Mouse (Mus musculus): ENCODE measurements around the gene Btn2a2. TPM values are rescaled to one million over a fixed set of nuclear protein-coding genes. Genes with fewer than 3 reads are reported as not detected.

The Btn2a2 gene
- polyA plus RNA-seq, 1 experiment = 0.91 TPM

DNA sequence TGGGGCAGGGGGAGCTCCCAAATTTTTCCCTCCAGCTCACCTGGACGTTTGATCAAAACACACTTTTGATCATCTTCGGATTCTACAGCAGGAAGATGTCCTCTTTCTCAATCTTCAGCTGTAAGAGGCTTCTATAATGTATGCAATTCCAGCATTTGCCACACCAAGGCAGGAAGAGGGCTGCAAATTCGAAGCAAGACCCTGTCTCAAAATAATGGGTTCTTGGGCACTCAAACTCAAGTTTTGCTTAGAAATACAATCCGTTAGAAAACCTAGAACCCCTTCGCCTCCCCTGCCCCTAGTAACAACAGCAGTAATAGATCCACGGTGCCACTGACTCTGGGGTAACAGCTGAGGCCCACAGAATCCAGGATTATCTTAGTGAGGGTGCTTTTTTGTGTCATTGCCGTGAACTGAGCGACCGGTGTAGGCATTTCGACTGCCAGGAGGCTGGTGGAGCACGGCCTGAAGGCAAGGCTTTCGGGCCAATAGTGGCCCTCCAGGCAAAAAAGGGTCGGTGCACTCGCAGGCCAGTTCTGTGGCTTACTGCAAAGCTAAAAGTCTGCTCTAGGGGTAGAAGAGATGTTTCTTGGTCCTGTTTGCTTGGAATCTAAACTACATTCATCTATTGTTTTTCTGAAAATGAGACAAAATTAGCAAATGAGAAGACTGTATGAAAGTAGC lies 17.1 kb upstream of the Btn2a2 start:
- Histone ChIP-seq H3K9me3 (replicated peaks; ENCODE audit: control insufficient read depth, insufficient read depth, low read length, poor library complexity, severe bottlenecking) (no peaks in the 10 kb centered on the region), H3K27me3 (ENCODE audit: control insufficient read depth, insufficient read depth, low read length, poor library complexity, severe bottlenecking) (no peaks in the 10 kb centered on the region), H3K4me3 (ENCODE audit: low read depth, low read length) (peak overlapping the region; percentile 79), H3K9ac (ENCODE audit: low read depth, poor library complexity, severe bottlenecking) (peak overlapping the region; percentile 71), H3K27ac (ENCODE audit: insufficient read depth, low read length) (peak overlapping the region; percentile 76), H3K4me1 (ENCODE audit: control insufficient read depth, insufficient read depth, low read length) (peaks cover 8% of the 10 kb centered on the region), H3K36me3 (ENCODE audit: control insufficient read depth, insufficient read depth, low read length, poor library complexity, severe bottlenecking) (no peaks in the 10 kb centered on the region)
- TF ChIP-seq CTCF (IDR thresholded peaks at IDR 0.05; ENCODE audit: low read depth, low read length) (no peak), EP300 (IDR thresholded peaks at IDR 0.05; ENCODE audit: insufficient read depth, low read depth, low read length) (no peak)

GRCm38 (mm10) chr13:23503797-23504196 lies 15.1 kb upstream of the Btn2a2 start:
- H3K4me3 ChIP-seq (ENCODE audit: low read depth, low read length) = peak overlapping the region; percentile 10; the same call in 1 of the 2 replicates
- H3K9ac ChIP-seq (ENCODE audit: low read depth, poor library complexity, severe bottlenecking) = peak overlapping the region; percentile 75; the same call in 1 of the 2 replicates
- H3K27me3 ChIP-seq (ENCODE audit: control insufficient read depth, insufficient read depth, low read length, poor library complexity, severe bottlenecking) = no peaks in the 10 kb centered on the region
- TF ChIP-seq CTCF (IDR thresholded peaks at IDR 0.05; ENCODE audit: low read depth, low read length) (no peak), EP300 (IDR thresholded peaks at IDR 0.05; ENCODE audit: insufficient read depth, low read depth, low read length) (no peak), POLR2A (IDR thresholded peaks at IDR 0.05; ENCODE audit: insufficient read depth, low read length) (no peak)
- peaks cover 5% of the 10 kb centered on the region for H3K4me1 ChIP-seq (ENCODE audit: control insufficient read depth, insufficient read depth, low read length)
- H3K9me3 ChIP-seq (replicated peaks; ENCODE audit: control insufficient read depth, insufficient read depth, low read length, poor library complexity, severe bottlenecking) = no peaks in the 10 kb centered on the region
- H3K36me3 ChIP-seq (ENCODE audit: control insufficient read depth, insufficient read depth, low read length, poor library complexity, severe bottlenecking) = no peaks in the 10 kb centered on the region
- peak overlapping the region; percentile 70; the same call in 1 of the 2 replicates for H3K27ac ChIP-seq (ENCODE audit: insufficient read depth, low read length)

DNA sequence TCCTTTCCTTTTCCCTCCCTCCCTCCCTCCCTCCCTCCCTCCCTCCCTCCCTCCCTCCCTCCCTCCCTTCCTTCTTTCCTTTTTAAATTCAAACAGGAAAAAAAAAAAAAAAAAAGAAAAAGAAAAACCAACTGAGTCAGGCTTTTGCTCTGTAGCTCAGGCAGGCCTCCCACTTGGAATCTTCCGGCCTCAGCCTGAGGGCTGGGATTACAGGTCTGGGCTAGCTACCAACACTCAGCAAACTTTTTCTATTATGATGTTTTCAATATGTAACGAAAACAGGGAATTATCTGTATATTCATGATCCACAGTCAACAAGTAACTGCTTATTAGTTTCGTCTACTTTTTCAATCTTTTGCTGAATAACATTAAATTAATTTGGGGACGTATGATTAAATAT lies 14.3 kb upstream of the Btn2a2 start:
- Histone ChIP-seq H3K27ac (ENCODE audit: insufficient read depth, low read length) (no peak overlapping the region), H3K4me1 (ENCODE audit: control insufficient read depth, insufficient read depth, low read length) (peaks cover 3% of the 10 kb centered on the region), H3K27me3 (ENCODE audit: control insufficient read depth, insufficient read depth, low read length, poor library complexity, severe bottlenecking) (no peaks in the 10 kb centered on the region), H3K9ac (ENCODE audit: low read depth, poor library complexity, severe bottlenecking) (0 out of 2 replicates have a peak overlapping the region, but pooled peaks have one; percentile 75), H3K9me3 (replicated peaks; ENCODE audit: control insufficient read depth, insufficient read depth, low read length, poor library complexity, severe bottlenecking) (no peaks in the 10 kb centered on the region), H3K36me3 (ENCODE audit: control insufficient read depth, insufficient read depth, low read length, poor library complexity, severe bottlenecking) (no peaks in the 10 kb centered on the region), H3K4me3 (ENCODE audit: low read depth, low read length) (no peak overlapping the region)
- TF ChIP-seq EP300 (IDR thresholded peaks at IDR 0.05; ENCODE audit: insufficient read depth, low read depth, low read length) (no peak), CTCF (IDR thresholded peaks at IDR 0.05; ENCODE audit: low read depth, low read length) (no peak), POLR2A (IDR thresholded peaks at IDR 0.05; ENCODE audit: insufficient read depth, low read length) (no peak)

- Histone ChIP-seq H3K27ac (ENCODE audit: insufficient read depth, low read length) (peak overlapping the region; percentile 25), H3K4me3 (ENCODE audit: low read depth, low read length) (peak overlapping the region; percentile 70), H3K36me3 (ENCODE audit: control insufficient read depth, insufficient read depth, low read length, poor library complexity, severe bottlenecking) (no peaks in the 10 kb centered on the region), H3K9me3 (replicated peaks; ENCODE audit: control insufficient read depth, insufficient read depth, low read length, poor library complexity, severe bottlenecking) (no peaks in the 10 kb centered on the region), H3K4me1 (ENCODE audit: control insufficient read depth, insufficient read depth, low read length) (peaks cover 3% of the 10 kb centered on the region), H3K9ac (ENCODE audit: low read depth, poor library complexity, severe bottlenecking) (peak overlapping the region; percentile 51), H3K27me3 (ENCODE audit: control insufficient read depth, insufficient read depth, low read length, poor library complexity, severe bottlenecking) (no peaks in the 10 kb centered on the region)
- TF ChIP-seq EP300 (IDR thresholded peaks at IDR 0.05; ENCODE audit: insufficient read depth, low read depth, low read length) (no peak), CTCF (IDR thresholded peaks at IDR 0.05; ENCODE audit: low read depth, low read length) (no peak), POLR2A (IDR thresholded peaks at IDR 0.05; ENCODE audit: insufficient read depth, low read length) (no peak)
These were observed 13.4 kb upstream of the Btn2a2 start for GRCm38 (mm10) chr13:23502031-23502567.

DNA sequence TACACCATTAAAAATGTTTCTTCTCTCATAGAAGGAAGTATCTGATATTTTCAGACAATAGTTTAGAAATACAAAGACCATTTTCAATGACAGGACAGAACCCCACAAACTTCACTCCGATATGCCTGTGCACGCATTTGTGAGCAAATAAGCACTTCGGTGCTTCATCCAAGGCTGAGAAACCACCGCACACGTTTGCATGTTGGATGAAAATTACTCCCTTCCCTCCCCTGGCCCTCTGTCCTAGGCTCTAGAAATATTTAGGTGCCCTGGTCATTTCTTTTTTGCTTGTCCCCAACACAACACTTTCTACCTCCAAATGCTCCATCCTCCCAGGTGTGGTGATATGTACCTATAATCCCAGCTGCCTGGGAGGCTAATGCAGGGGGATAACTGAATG lies 12.9 kb upstream of the Btn2a2 start:
- peak overlapping the region; percentile 51 for H3K9ac ChIP-seq (ENCODE audit: low read depth, poor library complexity, severe bottlenecking)
- TF ChIP-seq EP300 (IDR thresholded peaks at IDR 0.05; ENCODE audit: insufficient read depth, low read depth, low read length) (no peak), CTCF (IDR thresholded peaks at IDR 0.05; ENCODE audit: low read depth, low read length) (no peak), POLR2A (IDR thresholded peaks at IDR 0.05; ENCODE audit: insufficient read depth, low read length) (no peak)
- peak overlapping the region; percentile 57 for H3K4me3 ChIP-seq (ENCODE audit: low read depth, low read length)
- no peaks in the 10 kb centered on the region for H3K36me3 ChIP-seq (ENCODE audit: control insufficient read depth, insufficient read depth, low read length, poor library complexity, severe bottlenecking)
- no peaks in the 10 kb centered on the region for H3K9me3 ChIP-seq (replicated peaks; ENCODE audit: control insufficient read depth, insufficient read depth, low read length, poor library complexity, severe bottlenecking)
- no peaks in the 10 kb centered on the region for H3K27me3 ChIP-seq (ENCODE audit: control insufficient read depth, insufficient read depth, low read length, poor library complexity, severe bottlenecking)
- H3K27ac ChIP-seq (ENCODE audit: insufficient read depth, low read length) = peak overlapping the region; percentile 30
- H3K4me1 ChIP-seq (ENCODE audit: control insufficient read depth, insufficient read depth, low read length) = peaks cover 3% of the 10 kb centered on the region

All from ES-Bruce4 (cell line).